Comparison of ENCODE assay signal across 8 mouse cellular contexts in genomic region chr4:100777376-100778041, GRCm38 (mm10). TPM values are rescaled to one million over a fixed set of nuclear protein-coding genes. Genes with fewer than 3 reads are reported as not detected.
DNase-seq lines count a peak whose midpoint lies in the region; ATAC-seq and TF ChIP-seq lines count a peak whose summit lies in the region.

No protein-coding gene starts in this region.

- peak overlapping the region; percentile 77 to 80 for H3K4me3 ChIP-seq in ES-E14 (ENCODE audit: insufficient read depth in 1 of 2, low read depth in 1 of 2, low read length in 2 of 2, poor library complexity in 1 of 2, severe bottlenecking in 1 of 2)
- peak overlapping the region; percentile 60 for H3K4me3 ChIP-seq in forebrain, postnatal 0 days (ENCODE audit: low read depth, low read length)
- peak overlapping the region; percentile 97 for H3K4me3 ChIP-seq in hindbrain, embryonic 10.5 days
- peak overlapping the region; percentile 98 for H3K4me3 ChIP-seq in limb, embryonic 12.5 days (replicated peaks)
- H3K4me3 ChIP-seq in midbrain, embryonic 14.5 days (replicated peaks; ENCODE audit: low read depth, low read length): peak overlapping the region; percentile 99
- peak overlapping the region; percentile 88 for H3K4me3 ChIP-seq in stomach, postnatal 0 days (ENCODE audit: low read depth, low read length)

- H3K27ac ChIP-seq in ES-E14 (ENCODE audit: insufficient read depth, low read depth, low read length, poor library complexity, severe bottlenecking): no peak overlapping the region
- peak overlapping the region; percentile 78 for H3K27ac ChIP-seq in forebrain, postnatal 0 days (ENCODE audit: low read depth, low read length)
- peak overlapping the region; percentile 98 for H3K27ac ChIP-seq in hindbrain, embryonic 10.5 days
- H3K27ac ChIP-seq in limb, embryonic 12.5 days: peak overlapping the region; percentile 97
- H3K27ac ChIP-seq in midbrain, embryonic 14.5 days (replicated peaks; ENCODE audit: low read depth, low read length): peak overlapping the region; percentile 92
- H3K27ac ChIP-seq in stomach, postnatal 0 days (replicated peaks): peak overlapping the region; percentile 93

- no peak for TF ChIP-seq CTCF in forebrain, postnatal 0 days (IDR thresholded peaks at IDR 0.05; ENCODE audit: low read depth)
- TF ChIP-seq CTCF in stomach, postnatal 0 days (IDR thresholded peaks at IDR 0.05; ENCODE audit: low read depth): no peak

- H3K4me2 ChIP-seq in forebrain, postnatal 0 days (ENCODE audit: low read depth): peak overlapping the region; percentile 96
- H3K4me2 ChIP-seq in limb, embryonic 12.5 days: peak overlapping the region; percentile 62
- H3K4me2 ChIP-seq in midbrain, embryonic 14.5 days (ENCODE audit: low read length): peak overlapping the region; percentile 89
- peak overlapping the region; percentile 89 for H3K4me2 ChIP-seq in stomach, postnatal 0 days (replicated peaks; ENCODE audit: low read depth)

- H3K27me3 ChIP-seq in forebrain, postnatal 0 days (ENCODE audit: insufficient read depth, low read length): no peaks in the 10 kb centered on the region
- H3K27me3 ChIP-seq in hindbrain, embryonic 10.5 days (ENCODE audit: insufficient read depth, poor library complexity, severe bottlenecking): no peaks in the 10 kb centered on the region
- no peaks in the 10 kb centered on the region for H3K27me3 ChIP-seq in limb, embryonic 12.5 days
- H3K27me3 ChIP-seq in midbrain, embryonic 14.5 days (ENCODE audit: control insufficient read depth, insufficient read depth, low read length): no peaks in the 10 kb centered on the region
- H3K27me3 ChIP-seq in stomach, postnatal 0 days (ENCODE audit: control insufficient read depth, insufficient read depth, low read length): no peaks in the 10 kb centered on the region

- peak overlapping the region; percentile 67 for H3K9ac ChIP-seq in ES-E14 (ENCODE audit: insufficient read depth, low read depth, low read length, poor library complexity, severe bottlenecking)
- H3K9ac ChIP-seq in forebrain, postnatal 0 days: peak overlapping the region; percentile 69
- H3K9ac ChIP-seq in limb, embryonic 12.5 days (replicated peaks): peak overlapping the region; percentile 98
- peak overlapping the region; percentile 94 for H3K9ac ChIP-seq in midbrain, embryonic 14.5 days (replicated peaks; ENCODE audit: low read length)
- peak overlapping the region; percentile 87 for H3K9ac ChIP-seq in stomach, postnatal 0 days (ENCODE audit: low read length)

- H3K9me3 ChIP-seq in ES-E14 (ENCODE audit: control insufficient read depth, insufficient read depth, low read depth, low read length): no peaks in the 10 kb centered on the region
- H3K9me3 ChIP-seq in forebrain, postnatal 0 days (ENCODE audit: low read length): no peaks in the 10 kb centered on the region
- H3K9me3 ChIP-seq in hindbrain, embryonic 10.5 days: no peaks in the 10 kb centered on the region
- H3K9me3 ChIP-seq in limb, embryonic 12.5 days: peaks cover 9% of the 10 kb centered on the region
- H3K9me3 ChIP-seq in midbrain, embryonic 14.5 days (ENCODE audit: control insufficient read depth, low read length): no peaks in the 10 kb centered on the region
- no peaks in the 10 kb centered on the region for H3K9me3 ChIP-seq in stomach, postnatal 0 days (ENCODE audit: control insufficient read depth, low read length)

- no peaks in the 10 kb centered on the region for H3K36me3 ChIP-seq in ES-E14 (ENCODE audit: control insufficient read depth, insufficient read depth, low read length, poor library complexity, severe bottlenecking)
- H3K36me3 ChIP-seq in forebrain, postnatal 0 days (ENCODE audit: insufficient read depth): no peaks in the 10 kb centered on the region
- H3K36me3 ChIP-seq in hindbrain, embryonic 10.5 days: peaks cover 7% of the 10 kb centered on the region; the same call in 1 of the 2 replicates
- no peaks in the 10 kb centered on the region; the same call in 1 of the 2 replicates for H3K36me3 ChIP-seq in limb, embryonic 12.5 days
- no peaks in the 10 kb centered on the region for H3K36me3 ChIP-seq in midbrain, embryonic 14.5 days (ENCODE audit: control insufficient read depth, insufficient read depth, low read length)
- no peaks in the 10 kb centered on the region for H3K36me3 ChIP-seq in stomach, postnatal 0 days (ENCODE audit: control insufficient read depth, insufficient read depth, low read length)

- TF ChIP-seq EP300 in stomach, postnatal 0 days (optimal IDR thresholded peaks at IDR 0.05): no peak

- peak; percentile 46 for ATAC-seq in forebrain, postnatal 0 days
- ATAC-seq in limb, embryonic 12.5 days (ENCODE audit: insufficient number of reproducible peaks, insufficient read depth, low FRiP score, low TSS enrichment, low read depth): peak; percentile 44; the same call in 1 of the 2 replicates
- ATAC-seq in midbrain, embryonic 14.5 days (ENCODE audit: low FRiP score, low TSS enrichment): peak; percentile 48
- ATAC-seq in stomach, postnatal 0 days (ENCODE audit: low FRiP score, low TSS enrichment): peak; percentile 52

- no peak for DNase-seq in ES-E14 (ENCODE audit: low read depth, low spot score)
- peak; percentile 13 for DNase-seq in adrenal gland, adult 8-10 months
- DNase-seq in forebrain, postnatal 0 days: peak; percentile 51
- peak; percentile 69 for DNase-seq in hindbrain, embryonic 10.5 days (ENCODE audit: low spot score)
- DNase-seq in midbrain, embryonic 14.5 days: peak; percentile 75
- DNase-seq in stomach, postnatal 0 days (ENCODE audit: low spot score): peak; percentile 52
- no peak for DNase-seq in thymus, postnatal 10 days (ENCODE audit: low spot score in 2 of 2)

- peaks cover 0 to 12% of the 10 kb centered on the region in 2 experiments; a peak in 2 of 4 replicates for H3K4me1 ChIP-seq in ES-E14 (ENCODE audit: control insufficient read depth in 2 of 2, insufficient read depth in 2 of 2, low read length in 2 of 2, poor library complexity in 1 of 2)
- peaks cover 21% of the 10 kb centered on the region; the same call in 1 of the 2 replicates for H3K4me1 ChIP-seq in forebrain, postnatal 0 days (ENCODE audit: insufficient read depth)
- peaks cover 50% of the 10 kb centered on the region for H3K4me1 ChIP-seq in hindbrain, embryonic 10.5 days (replicated peaks)
- peaks cover 41% of the 10 kb centered on the region for H3K4me1 ChIP-seq in limb, embryonic 12.5 days (replicated peaks)
- peaks cover 37% of the 10 kb centered on the region for H3K4me1 ChIP-seq in midbrain, embryonic 14.5 days (ENCODE audit: control insufficient read depth, insufficient read depth, low read length)
- H3K4me1 ChIP-seq in stomach, postnatal 0 days (replicated peaks; ENCODE audit: control insufficient read depth, insufficient read depth): no peaks in the 10 kb centered on the region; the same call in none of the 2 replicates

- in situ Hi-C loops in ES-E14 (cut with MboI; ENCODE audit: low sequenced_read_pairs in 2 of 2, unreplicated experiment in 2 of 2): no loop called here

- WGBS in forebrain, postnatal 0 days: 2% methylated on average over 42 of the region's 42 CpGs
- under 1% methylated on average over 42 of the region's 42 CpGs for WGBS in hindbrain, embryonic 10.5 days
- under 1% methylated on average over 42 of the region's 42 CpGs for WGBS in limb, embryonic 12.5 days
- WGBS in midbrain, embryonic 14.5 days: under 1% methylated on average over 42 of the region's 42 CpGs
- WGBS in stomach, postnatal 0 days: under 1% methylated on average over 41 of the region's 42 CpGs

TF ChIP-seq in ES-E14, 5 proteins besides CTCF, POLR2A, EP300 and RAD21:
- TF ChIP-seq HCFC1 (IDR thresholded peaks at IDR 0.05; ENCODE audit: borderline replicate concordance, insufficient read depth, low read length): no peak
- TF ChIP-seq ZC3H11A (IDR thresholded peaks at IDR 0.05; ENCODE audit: borderline replicate concordance, low read depth, low read length): no peak
- TF ChIP-seq MAFK (IDR thresholded peaks at IDR 0.05; ENCODE audit: insufficient read depth, low read depth, low read length): no peak
- TF ChIP-seq CHD2 (IDR thresholded peaks at IDR 0.05; ENCODE audit: low read depth, low read length): no peak
- TF ChIP-seq ZNF384 (IDR thresholded peaks at IDR 0.05; ENCODE audit: low read depth, low read length): no peak

RNA-seq across cellular contexts. Expression of gene Cachd1, which starts 1.0 kb away (rescaled TPM):
- 7.6 and 10.6 TPM in 2 replicates for total RNA-seq in ES-E14 (2012; rRNA removed)
- 10 to 100 TPM; 12.4 to 15.3 (median 13.5) TPM for total RNA-seq in adrenal gland, adult 8-10 months (2022)
- total RNA-seq in forebrain, postnatal 0 days (2014; rRNA removed): 12.2 and 16.9 TPM in 2 replicates
- polyA plus RNA-seq in forebrain, postnatal 0 days (2015; fragmentation: Nextera tagmentation; extraction: Ambion mirVana): 7.6 and 12.9 TPM in 2 replicates
- polyA plus RNA-seq in hindbrain, embryonic 10.5 days (2016; fragmentation: Nextera tagmentation; extraction: Ambion mirVana): 28.1 and 28.7 TPM in 2 replicates
- polyA plus RNA-seq in limb, embryonic 12.5 days (2016; fragmentation: Nextera tagmentation; extraction: Ambion mirVana): 39.7 and 42.3 TPM in 2 replicates
- 50.0 TPM in 2 replicates for polyA plus RNA-seq in midbrain, embryonic 14.5 days (2014; fragmentation: Nextera tagmentation; extraction: Ambion mirVana)
- polyA plus RNA-seq in stomach, postnatal 0 days (2015; fragmentation: Nextera tagmentation; extraction: Ambion mirVana): 6.4 and 7.0 TPM in 2 replicates

Comparison
In these comparisons a context has a peak if more than half of its experiments do, and no peak if none do; other contexts are left out.
1. DNase-seq: peak in adrenal gland, adult 8-10 months (single experiment), forebrain, postnatal 0 days (single experiment), hindbrain, embryonic 10.5 days (single experiment), midbrain, embryonic 14.5 days (single experiment) and stomach, postnatal 0 days (single experiment); none in ES-E14 (single experiment) and thymus, postnatal 10 days (0 of 2).
2. Peak in every context shown above with its lines, with median percentiles within 50 percentile points of each other: H3K4me3 ChIP-seq, H3K9ac ChIP-seq, ATAC-seq and H3K4me2 ChIP-seq.